ENCODE assay signal across 9 mouse cellular contexts in genomic region chr15:95804255-95804654, GRCm38 (mm10). TPM values are rescaled to one million over a fixed set of nuclear protein-coding genes. Genes with fewer than 3 reads are reported as not detected.
A peak's percentile ranks its signal among the peaks of the same experiment; 100 is the strongest.
DNase-seq lines count a peak whose midpoint lies in the region; ATAC-seq lines count a peak whose summit lies in the region.
"Had no signal": no experiment of that assay in that cellular context is flagged by ENCODE, and none has a peak within 500 bp of the region (broad histone marks: within the 10 kb centered on the region; RNA-seq: fewer than 3 reads in every experiment).

No protein-coding gene starts in this region.

- H3K9ac ChIP-seq in heart, embryonic 12.5 days, result no peak overlapping the region

- H3K4me3 ChIP-seq in heart, embryonic 12.5 days, result no peak overlapping the region
- H3K4me3 ChIP-seq: erythroblast, embryonic 14.5 days had no signal

- no peaks in the 10 kb centered on the region for H3K9me3 ChIP-seq in heart, embryonic 12.5 days (replicated peaks)

- DNase-seq in urinary bladder, postnatal 14 days (ENCODE audit: low spot score), result peak; percentile 81
- DNase-seq in urinary bladder, postnatal 10 days (ENCODE audit: low spot score), result no peak
- DNase-seq in embryo, embryonic 11 days, result peak; percentile 45
- peak; percentile 70 for DNase-seq in kidney, postnatal 14 days
- DNase-seq in cerebellum, postnatal 14 days, result no peak
- DNase-seq in c-Kit-positive CD71-positive TER-119-positive erythroid progenitor cells, embryonic 14.5 days (ENCODE audit: low spot score), result no peak

- H3K4me2 ChIP-seq in heart, embryonic 12.5 days, result 0 out of 2 replicates have a peak overlapping the region, but pooled peaks have one; percentile 14

- H3K27me3 ChIP-seq in heart, embryonic 12.5 days (replicated peaks), result no peaks in the 10 kb centered on the region

- H3K36me3 ChIP-seq in heart, embryonic 12.5 days, result peaks cover 2% of the 10 kb centered on the region; the same call in 1 of the 2 replicates

- H3K4me1 ChIP-seq in heart, embryonic 12.5 days (replicated peaks), result peaks cover 57% of the 10 kb centered on the region

- 0 out of 2 replicates have a peak, but pooled peaks have one; percentile 24 for ATAC-seq in heart, embryonic 12.5 days (ENCODE audit: insufficient number of reproducible peaks, low FRiP score)
- ATAC-seq in megakaryocyte progenitor cell, adult 5-6 weeks (replicated peaks; ENCODE audit: poor library complexity), result peak; percentile 42

- H3K27ac ChIP-seq in heart, embryonic 12.5 days (ENCODE audit: poor library complexity, severe bottlenecking), result peak overlapping the region; percentile 76

- 32% methylated on average over 7 of the region's 7 CpGs for WGBS in heart, embryonic 12.5 days

RNA-seq across cellular contexts. Expression of gene Ano6, which starts 13.6 kb away (rescaled TPM):
- polyA plus RNA-seq in heart, embryonic 12.5 days (2016; fragmentation: Nextera tagmentation; extraction: Ambion mirVana), result 45.7 and 49.5 TPM in 2 replicates
- 23.0 and 26.2 TPM in 2 replicates for total RNA-seq in megakaryocyte progenitor cell, adult 5-6 weeks (2015)
- total RNA-seq in megakaryocyte progenitor cell, adult 5-6 weeks (2017), result 22.7 and 25.4 TPM in 2 replicates

Comparison
In these comparisons a context has a peak if more than half of its experiments do, and no peak if none do; other contexts are left out.
1. DNase-seq: peak in urinary bladder, postnatal 14 days (single experiment), embryo, embryonic 11 days (single experiment) and kidney, postnatal 14 days (single experiment); none in urinary bladder, postnatal 10 days (single experiment), cerebellum, postnatal 14 days (0 of 2) and c-Kit-positive CD71-positive TER-119-positive erythroid progenitor cells, embryonic 14.5 days (single experiment).